Mouse (Mus musculus): ENCODE results near the gene Ak9.
"Not testable (repeated sequence)": the region's sequence is repeated elsewhere in the genome, so short reads cannot be mapped to it uniquely, and the experiment has no call there.

DNA sequence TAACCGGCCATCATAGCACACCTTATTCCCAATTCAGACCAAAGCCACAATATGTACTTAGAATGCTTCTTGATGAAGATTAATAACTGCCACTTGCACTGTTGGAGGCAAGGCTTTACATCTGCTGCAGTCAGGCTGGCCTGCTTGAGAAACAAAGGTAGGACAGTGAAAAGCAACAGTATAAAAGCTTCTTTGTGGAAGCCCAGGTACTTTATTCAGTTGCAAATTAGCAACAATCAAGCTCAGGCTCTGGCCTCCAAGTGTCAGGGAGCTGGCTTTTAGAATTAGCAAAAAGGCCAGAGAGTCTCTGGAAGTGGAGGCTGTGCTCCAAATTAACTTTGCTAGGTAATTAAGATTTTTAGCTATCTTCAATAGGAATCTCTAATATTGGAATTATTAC is 107.0 kb downstream of the Ak9 start:
- not testable (repeated sequence) for TF ChIP-seq POLR2A (IDR thresholded peaks at IDR 0.05; ENCODE audit: borderline replicate concordance, control insufficient read depth, low read depth, low read length); CTCF (IDR thresholded peaks at IDR 0.05; ENCODE audit: control insufficient read depth, insufficient read depth, low read length)

All from bone marrow, adult 2 months (tissue).